Mouse (Mus musculus): ENCODE results near the gene Hes2.

DNA sequence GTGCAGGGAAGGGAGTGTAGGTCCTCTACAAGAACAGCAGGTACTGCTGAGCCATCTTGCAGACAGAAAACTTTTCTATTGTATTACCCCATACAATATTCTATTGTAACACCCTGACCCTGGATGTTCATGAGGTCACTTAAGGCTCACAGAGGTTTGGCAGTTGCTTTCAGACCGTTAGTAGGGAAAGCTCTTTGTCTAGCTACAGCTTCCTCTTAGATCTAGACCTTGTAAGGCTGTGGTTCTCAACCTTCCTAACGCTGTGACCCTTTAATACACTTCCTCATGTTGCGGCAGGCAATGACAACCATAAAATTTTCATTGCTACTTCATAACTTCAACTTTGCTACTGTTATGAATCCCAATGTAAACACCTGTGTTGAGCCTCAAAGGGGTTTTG is 18.0 kb downstream of the Hes2 start:
- TF ChIP-seq CTCF (IDR thresholded peaks at IDR 0.05; ENCODE audit: low read depth, low read length) (no peak), TAL1 (conservative IDR thresholded peaks at IDR 0.05; ENCODE audit: low read depth, low read length) (no peak)

Measured in G1E (cell line).